Mouse (Mus musculus) bone marrow macrophage, adult 2 months (primary cell): Measurements from ENCODE around the gene Eno3. TPM values are rescaled to one million over a fixed set of nuclear protein-coding genes. Genes with fewer than 3 reads are reported as not detected.
A peak's percentile ranks its signal among the peaks of the same experiment; 100 is the strongest.

Experiments
- H3K27ac ChIP-seq: 2 replicates; pipeline ENCODE4 v1.5.1; 2012; ENCODE audit warnings: low read depth, low read length; ENCODE audit not compliant: insufficient read depth
- H3K4me1 ChIP-seq: 2 replicates; pipeline ENCODE4 v1.6.1; 2012; ENCODE audit warnings: low read length; ENCODE audit not compliant: control insufficient read depth, insufficient read depth
- H3K4me3 ChIP-seq: 2 replicates; pipeline ENCODE4 v1.5.1; 2012; ENCODE audit warnings: mild to moderate bottlenecking, low read length, moderate library complexity; ENCODE audit not compliant: insufficient read depth
- CTCF ChIP-seq: IDR thresholded peaks from 2 replicates; pipeline ENCODE4 v1.5.1; 2012; ENCODE audit warnings: low read depth, mild to moderate bottlenecking, low read length, moderate library complexity
- POLR2A ChIP-seq: IDR thresholded peaks from 2 replicates; pipeline ENCODE4 v1.6.1; 2012; ENCODE audit warnings: mild to moderate bottlenecking, low read depth, low read length, borderline replicate concordance
- polyA plus RNA-seq: library from polyadenylated mRNA; stranded (reverse); fragments of >200 nt; gene quantifications from 2 replicates; pipeline ENCODE4 v1.2.4, GENCODE M21; 2012; ENCODE audit not compliant: missing spikeins, insufficient read depth, insufficient read length

Eno3 gene
- polyA plus RNA-seq, 1 experiment, result 4.7 TPM

DNA sequence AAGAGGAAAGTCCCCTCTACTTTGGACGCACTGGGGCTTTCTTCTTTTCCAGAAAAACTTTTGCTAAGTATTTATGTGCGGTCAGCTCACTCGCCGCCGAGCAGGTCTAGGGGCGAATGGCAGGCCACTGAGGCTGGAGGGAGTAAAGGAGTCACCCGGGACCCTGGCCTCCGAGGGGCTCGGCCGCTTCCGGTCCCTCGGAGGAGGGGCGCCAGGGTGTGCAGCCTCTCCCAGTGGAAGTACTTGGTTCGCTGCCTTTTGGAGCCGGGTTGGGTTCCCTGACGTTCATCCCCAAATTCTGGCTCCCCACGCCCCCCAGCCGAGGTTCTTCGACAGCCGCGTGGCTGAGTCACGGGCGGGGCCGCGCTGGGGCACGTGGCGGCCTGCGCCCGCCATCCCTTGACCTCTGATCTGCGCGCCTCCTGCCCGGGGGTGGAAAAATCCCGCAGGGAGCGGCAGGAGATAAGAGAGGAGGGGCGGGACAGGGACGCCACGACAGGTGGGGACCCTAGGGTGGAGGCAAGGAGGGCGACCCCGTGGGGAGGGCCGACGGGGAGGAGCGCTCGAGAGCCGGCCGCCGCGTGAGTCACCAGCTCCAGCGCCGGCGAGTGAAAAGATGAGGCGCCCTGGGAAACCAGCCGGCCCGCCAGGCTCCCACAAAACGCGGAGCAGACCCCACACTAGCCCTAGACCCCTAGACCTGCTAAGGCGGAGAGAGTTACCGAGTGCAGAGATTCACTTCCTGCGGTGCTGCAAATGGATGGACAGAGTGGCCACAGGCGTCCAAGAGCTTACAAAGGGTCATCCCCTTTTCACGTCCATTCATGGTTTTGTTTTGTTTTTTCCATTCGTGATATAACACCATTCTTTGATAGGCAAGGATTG is 1.2 kb upstream of the Eno3 start:
- Histone ChIP-seq H3K4me3 (peak overlapping the region; percentile 84), H3K27ac (peak overlapping the region; percentile 97), H3K4me1 (peaks cover 35% of the 10 kb centered on the region)
- TF ChIP-seq POLR2A (no peak), CTCF (no peak)

DNA sequence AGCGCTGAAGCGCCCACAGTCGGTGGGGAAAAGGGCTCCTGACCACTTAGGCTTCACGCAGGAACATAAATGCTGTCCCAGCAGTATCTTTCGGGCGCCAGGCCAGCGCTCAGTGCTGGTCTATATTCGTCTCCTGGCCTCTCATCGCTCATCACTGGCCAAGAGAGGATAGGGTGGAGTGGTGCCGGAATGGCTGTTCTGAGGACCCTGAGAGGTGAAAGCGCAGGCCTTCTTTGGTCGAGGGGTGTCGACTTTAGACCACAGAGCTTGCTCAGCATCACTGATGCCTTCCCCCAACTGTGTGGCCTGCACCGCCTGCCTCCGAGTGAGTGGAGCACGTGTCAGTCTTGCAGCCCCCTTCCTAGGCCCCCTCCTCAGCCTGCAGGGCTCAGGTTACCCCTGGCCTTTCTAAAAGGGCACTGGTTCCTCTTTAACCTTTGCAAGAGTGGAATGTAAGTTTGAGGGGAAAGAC is 510 bp upstream of the Eno3 start:
- Histone ChIP-seq H3K27ac (peak overlapping the region; percentile 97), H3K4me1 (peaks cover 32% of the 10 kb centered on the region), H3K4me3 (peak overlapping the region; percentile 84)
- no peak for TF ChIP-seq POLR2A
- TF ChIP-seq CTCF, result no peak

DNA sequence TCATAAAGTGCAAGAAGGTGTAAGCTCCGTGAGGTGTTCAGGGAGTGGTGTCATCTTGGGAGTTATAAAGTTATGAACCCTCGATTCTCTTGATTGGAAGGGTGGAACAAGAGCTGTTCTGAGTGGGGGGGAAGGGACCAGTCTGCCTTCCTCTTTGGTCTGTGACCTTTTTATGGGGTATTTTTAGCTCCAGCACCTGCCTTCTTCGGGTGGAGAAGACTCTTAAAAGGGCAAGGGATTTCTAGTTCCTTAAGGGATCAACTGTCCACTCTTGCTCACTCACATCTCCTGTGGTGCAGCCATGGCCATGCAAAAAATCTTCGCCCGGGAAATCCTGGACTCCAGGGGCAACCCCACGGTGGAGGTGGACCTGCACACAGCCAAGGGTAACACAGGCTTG is 571 bp downstream of the Eno3 start:
- H3K4me1 ChIP-seq, result peaks cover 33% of the 10 kb centered on the region
- TF ChIP-seq CTCF, result no peak
- TF ChIP-seq POLR2A, result no peak
- H3K27ac ChIP-seq, result no peak overlapping the region
- H3K4me3 ChIP-seq, result no peak overlapping the region

DNA sequence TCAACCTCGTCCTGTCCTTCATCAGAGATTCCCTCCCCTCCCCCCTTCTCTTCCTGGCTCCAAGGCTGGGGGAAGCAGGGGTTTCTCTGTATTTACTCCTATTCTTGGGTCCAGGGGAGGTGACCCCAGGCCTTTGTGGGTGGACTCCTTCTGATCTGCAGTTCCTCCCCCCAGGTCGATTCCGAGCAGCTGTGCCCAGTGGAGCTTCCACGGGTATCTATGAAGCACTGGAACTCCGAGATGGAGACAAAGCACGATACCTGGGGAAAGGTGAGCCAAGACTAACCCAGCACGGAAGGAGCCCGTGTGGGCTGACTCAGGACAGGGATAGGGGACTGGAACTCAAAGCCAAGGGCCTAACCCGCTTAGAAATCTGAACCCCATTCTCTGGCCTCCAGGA is 989 bp downstream of the Eno3 start:
- TF ChIP-seq CTCF, result no peak
- TF ChIP-seq POLR2A, result no peak
- Histone ChIP-seq H3K4me1 (peaks cover 37% of the 10 kb centered on the region), H3K27ac (no peak overlapping the region), H3K4me3 (no peak overlapping the region)

DNA sequence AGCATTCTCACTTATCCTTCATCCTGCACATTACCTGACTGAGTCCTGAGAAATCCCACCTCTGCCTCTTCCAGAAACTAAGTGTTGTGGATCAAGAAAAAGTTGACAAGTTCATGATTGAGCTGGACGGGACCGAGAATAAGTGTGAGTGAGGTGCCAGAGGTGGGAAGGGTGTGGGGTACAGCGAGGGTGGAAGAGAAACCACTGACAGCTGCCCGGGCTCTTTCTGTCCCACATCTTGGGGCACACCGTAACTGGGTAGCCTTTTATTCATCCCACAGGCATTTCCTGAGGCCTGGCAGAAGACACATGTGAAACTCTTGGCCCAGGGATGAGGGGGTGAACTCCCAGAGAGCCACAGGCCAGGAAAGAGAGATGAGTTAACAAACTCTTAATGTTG is 1.5 kb downstream of the Eno3 start:
- H3K27ac ChIP-seq, result no peak overlapping the region
- H3K4me3 ChIP-seq, result no peak overlapping the region
- H3K4me1 ChIP-seq, result peaks cover 38% of the 10 kb centered on the region
- TF ChIP-seq CTCF (no peak), POLR2A (no peak)

DNA sequence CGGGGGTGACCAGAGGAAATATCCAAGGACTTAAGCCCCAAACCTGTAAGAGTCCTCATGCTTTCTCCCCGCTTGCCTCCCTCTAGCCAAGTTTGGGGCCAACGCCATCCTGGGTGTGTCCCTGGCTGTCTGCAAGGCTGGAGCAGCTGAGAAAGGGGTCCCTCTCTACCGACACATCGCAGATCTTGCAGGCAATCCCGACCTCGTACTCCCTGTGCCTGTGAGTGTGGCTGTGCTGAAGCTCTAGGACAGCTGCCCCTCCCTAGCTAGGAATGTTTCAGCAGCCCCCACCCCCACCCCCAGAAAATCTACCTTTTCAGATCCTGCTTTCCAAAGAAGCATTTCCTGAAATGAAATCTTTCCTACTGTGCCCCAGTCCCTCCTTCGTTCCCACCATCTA is 1.9 kb downstream of the Eno3 start:
- Histone ChIP-seq H3K4me3 (no peak overlapping the region), H3K27ac (no peak overlapping the region), H3K4me1 (peaks cover 38% of the 10 kb centered on the region)
- TF ChIP-seq CTCF (no peak), POLR2A (no peak)

DNA sequence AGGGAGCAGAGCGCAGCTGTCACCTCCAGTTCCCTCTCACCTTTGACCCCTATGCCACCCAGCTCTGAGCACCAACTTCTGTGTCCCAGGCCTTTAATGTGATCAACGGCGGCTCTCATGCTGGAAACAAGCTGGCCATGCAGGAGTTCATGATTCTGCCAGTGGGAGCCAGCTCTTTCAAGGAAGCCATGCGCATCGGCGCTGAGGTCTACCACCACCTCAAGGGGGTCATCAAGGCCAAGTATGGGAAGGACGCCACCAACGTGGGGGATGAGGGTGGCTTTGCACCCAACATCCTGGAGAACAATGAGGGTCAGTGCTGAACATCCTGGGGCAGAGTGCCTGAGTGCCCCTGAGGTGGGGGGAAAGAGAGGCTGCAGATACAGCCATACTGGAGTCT is 3.6 kb downstream of the Eno3 start:
- TF ChIP-seq CTCF (no peak), POLR2A (no peak)
- Histone ChIP-seq H3K4me3 (no peak overlapping the region), H3K27ac (no peak overlapping the region), H3K4me1 (peaks cover 38% of the 10 kb centered on the region)

DNA sequence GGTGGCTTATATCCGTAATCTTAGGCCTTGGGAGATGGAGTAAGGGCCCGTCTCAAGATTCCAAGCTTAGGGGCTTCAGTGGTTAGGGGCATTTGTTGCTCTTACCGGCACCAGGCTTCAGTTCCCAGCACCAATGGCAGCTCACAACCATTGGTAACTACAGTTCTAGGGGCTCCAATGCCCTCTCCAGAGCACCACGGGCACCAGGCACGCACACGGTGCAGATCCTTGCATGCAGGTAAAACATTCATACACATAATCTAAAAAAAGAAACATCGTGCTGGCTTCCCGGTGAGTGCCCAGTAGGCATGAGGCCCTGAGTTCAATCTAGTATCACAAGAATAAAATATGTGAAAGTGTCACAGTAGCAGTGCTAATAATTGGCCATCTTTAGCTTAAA is 6.1 kb downstream of the Eno3 start:
- peaks cover 37% of the 10 kb centered on the region for H3K4me1 ChIP-seq
- no peak overlapping the region for H3K4me3 ChIP-seq
- no peak overlapping the region for H3K27ac ChIP-seq
- TF ChIP-seq CTCF (no peak), POLR2A (no peak)

DNA sequence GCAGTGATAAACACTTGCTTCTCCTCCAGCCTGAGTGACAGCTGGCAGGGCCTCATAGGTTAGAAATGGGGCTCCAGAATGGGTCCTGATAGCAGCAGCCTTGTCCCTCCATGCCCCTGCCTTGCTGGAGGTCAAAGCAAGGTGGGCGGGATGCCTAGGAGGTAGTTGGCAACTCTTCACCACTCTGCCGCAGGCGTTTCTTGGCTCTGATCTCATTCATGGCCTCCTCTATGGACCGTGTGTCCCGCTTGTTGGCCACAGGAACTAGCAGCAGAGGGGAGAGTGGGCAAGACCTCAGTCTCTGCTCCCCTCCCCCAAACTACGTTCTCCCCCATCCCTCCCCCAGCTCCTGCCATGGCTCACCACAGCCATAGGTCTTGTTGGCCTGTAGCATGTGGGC is 7.0 kb downstream of the Eno3 start:
- no peak overlapping the region for H3K4me3 ChIP-seq
- TF ChIP-seq CTCF (no peak), POLR2A (no peak)
- no peak overlapping the region for H3K27ac ChIP-seq
- H3K4me1 ChIP-seq, result peaks cover 29% of the 10 kb centered on the region

DNA sequence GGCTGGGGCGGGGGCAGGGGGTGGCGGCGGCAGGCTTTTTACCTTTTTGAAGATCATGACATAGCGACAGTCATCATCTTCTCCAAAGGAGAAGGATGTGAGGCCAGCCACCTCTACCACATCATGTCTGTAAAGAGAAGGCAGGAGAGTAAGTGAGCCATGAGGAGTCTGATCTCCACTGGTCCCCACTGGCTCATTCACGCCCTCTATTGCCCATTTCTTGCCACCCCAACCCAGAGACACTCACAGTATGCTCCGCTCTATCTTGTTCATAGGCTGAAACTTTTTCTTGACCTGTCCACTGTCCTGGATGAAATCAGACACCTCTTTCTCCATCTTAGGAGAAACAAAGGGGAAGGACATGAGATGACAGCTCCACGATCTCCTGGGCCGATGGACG is 7.7 kb downstream of the Eno3 start:
- no peak overlapping the region for H3K27ac ChIP-seq
- TF ChIP-seq POLR2A (no peak), CTCF (no peak)
- peaks cover 22% of the 10 kb centered on the region for H3K4me1 ChIP-seq
- H3K4me3 ChIP-seq, result no peak overlapping the region

DNA sequence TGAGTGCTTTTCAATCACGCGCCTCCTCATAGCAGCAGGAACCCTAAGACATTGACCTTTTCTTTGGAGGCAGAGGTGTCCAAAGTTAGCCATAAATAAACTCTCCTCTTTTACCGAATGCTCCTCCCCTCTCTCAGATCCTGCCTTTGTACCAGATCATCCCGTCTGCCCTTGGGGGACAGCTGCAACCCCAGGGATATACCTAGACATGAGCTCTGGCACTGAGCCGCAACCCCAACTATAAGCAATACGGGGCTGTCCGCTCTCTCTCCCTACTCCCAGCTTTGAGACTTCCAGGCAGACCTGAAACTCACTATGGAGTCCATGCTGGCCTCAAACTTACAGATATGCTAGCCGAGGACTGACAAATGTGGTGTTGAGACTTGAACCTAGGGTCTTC is 9.7 kb downstream of the Eno3 start:
- H3K27ac ChIP-seq, result peak overlapping the region; percentile 99
- H3K4me3 ChIP-seq, result peak overlapping the region; percentile 61; the same call in 1 of the 2 replicates
- no peak for TF ChIP-seq CTCF
- no peak for TF ChIP-seq POLR2A
- H3K4me1 ChIP-seq, result peaks cover 36% of the 10 kb centered on the region
